Mouse (Mus musculus): ENCODE data around the gene Gbf1.
A peak's percentile ranks its signal among the peaks of the same experiment; 100 is the strongest.

The Gbf1 gene

DNA sequence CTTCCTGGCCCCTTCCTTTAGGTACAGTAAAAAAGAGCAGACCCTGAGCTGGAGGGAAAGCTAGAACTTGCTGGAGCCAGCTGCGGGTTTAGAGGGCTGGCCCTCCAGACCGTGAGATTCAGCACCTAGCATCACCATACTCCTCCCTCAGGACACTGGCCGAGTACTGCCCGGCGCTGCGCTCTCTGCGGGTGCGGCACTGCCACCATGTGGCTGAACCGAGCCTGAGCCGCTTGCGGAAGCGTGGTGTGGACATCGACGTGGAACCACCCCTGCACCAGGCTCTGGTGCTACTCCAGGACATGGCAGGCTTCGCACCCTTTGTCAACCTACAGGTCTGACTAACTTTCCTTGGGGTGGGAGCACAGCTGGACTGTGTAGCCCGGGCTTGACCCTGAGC is 177.6 kb downstream of the Gbf1 start:
- peak; percentile 90 for DNase-seq (ENCODE audit: low spot score)

- DNase-seq (ENCODE audit: low spot score) = no peak
Measured at GRCm38 (mm10) chr19:46330696-46331095, 178.4 kb downstream of the Gbf1 start.

- DNase-seq (ENCODE audit: low spot score) = no peak
Measured at GRCm38 (mm10) chr19:46331326-46331725, 179.0 kb downstream of the Gbf1 start.

GRCm38 (mm10) chr19:46331936-46332335 is 179.6 kb downstream of the Gbf1 start:
- DNase-seq (ENCODE audit: low spot score) = no peak

GRCm38 (mm10) chr19:46332721-46333339 is 180.5 kb downstream of the Gbf1 start:
- DNase-seq (ENCODE audit: low spot score) = no peak

DNA sequence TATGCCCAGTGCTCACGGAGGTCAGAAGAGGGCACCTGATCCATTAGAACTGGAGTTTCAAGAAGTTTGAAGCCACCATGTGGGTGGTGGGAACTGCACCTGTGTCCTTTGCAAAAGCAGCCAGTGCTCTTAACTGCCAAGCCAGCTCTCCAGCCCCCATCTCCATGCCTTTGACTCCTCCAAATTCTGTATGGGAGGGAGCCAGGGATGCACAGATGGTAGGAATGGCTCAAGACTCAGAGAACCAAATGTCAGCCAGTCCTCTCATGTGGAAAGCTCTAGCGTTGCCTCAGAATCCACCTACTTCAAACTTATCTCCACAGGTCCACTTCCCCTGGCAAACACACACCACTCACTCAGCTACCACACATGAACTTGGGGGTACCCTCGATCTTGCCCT is 181.6 kb downstream of the Gbf1 start:
- DNase-seq (ENCODE audit: low spot score) = no peak
